Mouse (Mus musculus): Measurements from ENCODE around the gene Stk10. TPM values are rescaled to one million over a fixed set of nuclear protein-coding genes. Genes with fewer than 3 reads are reported as not detected.

Stk10 gene
- polyA plus RNA-seq, 1 experiment from 2014 or later: 2.0 TPM

- H3K9me3 ChIP-seq: no peaks in the 10 kb centered on the region
- peak within 1 kb of the TSS; percentile 99 for H3K27ac ChIP-seq
- H3K27me3 ChIP-seq (ENCODE audit: poor library complexity, severe bottlenecking): no peaks in the 10 kb centered on the region
- H3K4me1 ChIP-seq: peaks cover 35% of the 10 kb centered on the region
- no peaks in the 10 kb centered on the region for H3K36me3 ChIP-seq (replicated peaks)
- peak within 1 kb of the TSS; percentile 83 for H3K4me3 ChIP-seq
- under 1% methylated on average over 64 of the region's 64 CpGs for WGBS
- peak; percentile 97 for DNase-seq (ENCODE audit: extremely low spot score, low spot score)
Measured at GRCm38 (mm10) chr11:32642249-32642876, 109.3 kb downstream of the Stk10 start, which contains the start of gene Fbxw11. TSS of gene Fbxw11 (plus strand) at chr11:32642724.

- H3K27me3 ChIP-seq (ENCODE audit: poor library complexity, severe bottlenecking): no peaks in the 10 kb centered on the region
- no peaks in the 10 kb centered on the region for H3K36me3 ChIP-seq (replicated peaks)
- peak overlapping the region; percentile 83 for H3K4me3 ChIP-seq
- under 1% methylated on average over 54 of the region's 54 CpGs for whole genome bisulfite sequencing
- no peaks in the 10 kb centered on the region for H3K9me3 ChIP-seq
- no peak for DNase-seq (ENCODE audit: extremely low spot score, low spot score)
- H3K4me1 ChIP-seq: peaks cover 35% of the 10 kb centered on the region
- peak overlapping the region; percentile 99 for H3K27ac ChIP-seq
Measured at GRCm38 (mm10) chr11:32642899-32643886, 110.1 kb downstream of the Stk10 start.

- Histone ChIP-seq H3K36me3 (replicated peaks) (no peaks in the 10 kb centered on the region), H3K9me3 (no peaks in the 10 kb centered on the region), H3K27me3 (ENCODE audit: poor library complexity, severe bottlenecking) (no peaks in the 10 kb centered on the region), H3K4me1 (peaks cover 30% of the 10 kb centered on the region), H3K4me3 (peak overlapping the region; percentile 83), H3K27ac (peak overlapping the region; percentile 99)
- 61% methylated on average over 3 of the region's 3 CpGs for WGBS
- DNase-seq (ENCODE audit: extremely low spot score, low spot score): no peak
Measured at GRCm38 (mm10) chr11:32644010-32644409, 110.9 kb downstream of the Stk10 start.

- H3K4me1 ChIP-seq: peaks cover 10% of the 10 kb centered on the region
- no peak for DNase-seq (ENCODE audit: extremely low spot score, low spot score)
- H3K9me3 ChIP-seq: no peaks in the 10 kb centered on the region
- no peak overlapping the region for H3K27ac ChIP-seq
- no peaks in the 10 kb centered on the region for H3K27me3 ChIP-seq (ENCODE audit: poor library complexity, severe bottlenecking)
- H3K4me3 ChIP-seq: no peak overlapping the region
- 89% methylated on average over 2 of the region's 2 CpGs for WGBS
- H3K36me3 ChIP-seq (replicated peaks): no peaks in the 10 kb centered on the region
Measured at GRCm38 (mm10) chr11:32647265-32647664, 114.2 kb downstream of the Stk10 start.

GRCm38 (mm10) chr11:32650236-32650749 is 117.2 kb downstream of the Stk10 start:
- no peak overlapping the region for H3K4me3 ChIP-seq
- DNase-seq (ENCODE audit: extremely low spot score, low spot score): no peak
- no peak overlapping the region for H3K27ac ChIP-seq
- peaks cover 21% of the 10 kb centered on the region for H3K36me3 ChIP-seq (replicated peaks)
- H3K27me3 ChIP-seq (ENCODE audit: poor library complexity, severe bottlenecking): no peaks in the 10 kb centered on the region
- H3K9me3 ChIP-seq: no peaks in the 10 kb centered on the region
- no peaks in the 10 kb centered on the region for H3K4me1 ChIP-seq

- H3K9me3 ChIP-seq: no peaks in the 10 kb centered on the region
- peaks cover 21% of the 10 kb centered on the region for H3K36me3 ChIP-seq (replicated peaks)
- no peak for DNase-seq (ENCODE audit: extremely low spot score, low spot score)
- no peaks in the 10 kb centered on the region for H3K4me1 ChIP-seq
- no peak overlapping the region for H3K27ac ChIP-seq
- 93% methylated on average over 7 of the region's 7 CpGs for WGBS
- H3K4me3 ChIP-seq: no peak overlapping the region
- no peaks in the 10 kb centered on the region for H3K27me3 ChIP-seq (ENCODE audit: poor library complexity, severe bottlenecking)
Measured at GRCm38 (mm10) chr11:32650893-32651590, 117.9 kb downstream of the Stk10 start.

- 91% methylated on average over 1 of the region's 1 CpGs for WGBS
Measured at GRCm38 (mm10) chr11:32651723-32652122, 118.6 kb downstream of the Stk10 start.

GRCm38 (mm10) chr11:32662082-32662656 is 129.1 kb downstream of the Stk10 start:
- no peaks in the 10 kb centered on the region for H3K27me3 ChIP-seq (ENCODE audit: poor library complexity, severe bottlenecking)
- DNase-seq (ENCODE audit: extremely low spot score, low spot score): no peak
- 96% methylated on average over 1 of the region's 1 CpGs for WGBS

More at GRCm38 (mm10) chr11:32651723-32652122, 118.6 kb downstream of the Stk10 start:
- H3K36me3 ChIP-seq (replicated peaks): peaks cover 21% of the 10 kb centered on the region
- no peak for DNase-seq (ENCODE audit: extremely low spot score, low spot score)
- H3K4me3 ChIP-seq: no peak overlapping the region
- no peaks in the 10 kb centered on the region; the same call in 1 of the 2 replicates for H3K4me1 ChIP-seq
- H3K9me3 ChIP-seq: no peaks in the 10 kb centered on the region
- no peaks in the 10 kb centered on the region for H3K27me3 ChIP-seq (ENCODE audit: poor library complexity, severe bottlenecking)
- no peak overlapping the region for H3K27ac ChIP-seq

GRCm38 (mm10) chr11:32665639-32666038 is 132.5 kb downstream of the Stk10 start:
- H3K27ac ChIP-seq: no peak overlapping the region
- no peak overlapping the region for H3K4me3 ChIP-seq
- DNase-seq (ENCODE audit: extremely low spot score, low spot score): no peak
- H3K9me3 ChIP-seq: no peaks in the 10 kb centered on the region
- WGBS: 90% methylated on average over 3 of the region's 3 CpGs
- peaks cover 9% of the 10 kb centered on the region for H3K4me1 ChIP-seq
- peaks cover 12% of the 10 kb centered on the region; the same call in 1 of the 2 replicates for H3K36me3 ChIP-seq (replicated peaks)
- no peaks in the 10 kb centered on the region for H3K27me3 ChIP-seq (ENCODE audit: poor library complexity, severe bottlenecking)

More at GRCm38 (mm10) chr11:32662082-32662656, 129.1 kb downstream of the Stk10 start:
- H3K27ac ChIP-seq: no peak overlapping the region
- H3K36me3 ChIP-seq (replicated peaks): peaks cover 24% of the 10 kb centered on the region
- H3K4me3 ChIP-seq: no peak overlapping the region
- no peaks in the 10 kb centered on the region for H3K9me3 ChIP-seq
- 0 out of 2 replicates have a peak, but pooled peaks cover 2% of the 10 kb centered on the region for H3K4me1 ChIP-seq

- Histone ChIP-seq H3K4me1 (peaks cover 9% of the 10 kb centered on the region), H3K27ac (no peak overlapping the region), H3K9me3 (no peaks in the 10 kb centered on the region), H3K27me3 (ENCODE audit: poor library complexity, severe bottlenecking) (no peaks in the 10 kb centered on the region), H3K36me3 (replicated peaks) (no peaks in the 10 kb centered on the region), H3K4me3 (no peak overlapping the region)
- no peak for DNase-seq (ENCODE audit: extremely low spot score, low spot score)
Measured at GRCm38 (mm10) chr11:32666983-32667382, 133.9 kb downstream of the Stk10 start.

GRCm38 (mm10) chr11:32671480-32671879 is 138.4 kb downstream of the Stk10 start:
- H3K27ac ChIP-seq: no peak overlapping the region
- no peak for DNase-seq (ENCODE audit: extremely low spot score, low spot score)
- 92% methylated on average over 4 of the region's 4 CpGs for WGBS
- peaks cover 9% of the 10 kb centered on the region for H3K4me1 ChIP-seq
- H3K9me3 ChIP-seq: no peaks in the 10 kb centered on the region
- H3K27me3 ChIP-seq (ENCODE audit: poor library complexity, severe bottlenecking): no peaks in the 10 kb centered on the region
- no peaks in the 10 kb centered on the region for H3K36me3 ChIP-seq (replicated peaks)
- no peak overlapping the region for H3K4me3 ChIP-seq
